18 mouse cellular contexts compared by ENCODE assay signal in the genomic region with DNA sequence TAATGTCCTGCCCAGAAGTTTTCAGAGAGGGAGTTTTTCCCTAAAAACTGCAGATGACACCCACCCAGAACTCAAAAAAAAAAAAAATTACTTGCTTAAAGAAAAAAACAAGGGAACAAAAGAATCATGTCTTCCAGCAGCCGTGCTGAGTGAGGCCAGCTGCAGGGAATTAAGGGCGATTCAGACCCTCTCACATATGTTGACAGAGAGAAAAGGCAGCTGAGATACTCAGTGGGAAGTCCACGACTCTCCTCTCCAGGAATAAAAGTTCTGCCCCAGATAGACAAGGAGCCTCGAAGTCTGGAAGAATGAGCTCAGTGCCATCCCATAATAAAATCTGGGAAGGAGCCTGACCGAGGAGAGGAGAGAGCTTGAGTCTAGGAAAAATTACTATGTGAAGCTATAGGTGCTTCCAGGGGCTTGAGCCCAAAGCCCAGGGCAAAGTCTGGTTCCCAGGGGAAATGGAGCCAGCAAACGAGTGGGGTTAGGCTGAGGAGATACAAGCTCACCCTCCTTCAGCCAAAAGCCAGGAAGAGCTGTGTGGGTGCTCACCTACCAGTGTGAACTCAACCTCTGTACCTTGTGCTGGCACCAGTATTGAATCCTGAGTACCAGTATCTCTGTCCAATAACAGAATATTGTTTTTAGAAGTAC. TPM values are rescaled to one million over a fixed set of nuclear protein-coding genes. Genes with fewer than 3 reads are reported as not detected.
A peak's percentile ranks its signal among the peaks of the same experiment; 100 is the strongest.
DNase-seq lines count a peak whose midpoint lies in the region; ATAC-seq and TF ChIP-seq lines count a peak whose summit lies in the region.
"Had no signal": no experiment of that assay in that cellular context is flagged by ENCODE, and none has a peak within 500 bp of the region (broad histone marks: within the 10 kb centered on the region; RNA-seq: fewer than 3 reads in every experiment).

No protein-coding gene starts in this region.

- intact Hi-C loops in heart, postnatal 36 days (cut with DNase I), result no loop called here

- H3K4me2 ChIP-seq in intestine, embryonic 15.5 days (replicated peaks), result no peak overlapping the region
- no peak overlapping the region for H3K4me2 ChIP-seq in intestine, embryonic 16.5 days (ENCODE audit: low read depth, low read length)
- no peak overlapping the region for H3K4me2 ChIP-seq in lung, embryonic 16.5 days (ENCODE audit: low read depth, low read length)
- H3K4me2 ChIP-seq in embryonic facial prominence, embryonic 14.5 days (ENCODE audit: low read depth, low read length), result no peak overlapping the region
- H3K4me2 ChIP-seq: embryonic facial prominence, embryonic 13.5 days; forebrain, embryonic 12.5 days; limb, embryonic 15.5 days had no signal

- no peaks in the 10 kb centered on the region for H3K27me3 ChIP-seq in intestine, embryonic 15.5 days (replicated peaks)
- no peaks in the 10 kb centered on the region for H3K27me3 ChIP-seq in intestine, embryonic 16.5 days (replicated peaks; ENCODE audit: control insufficient read depth, insufficient read depth, low read length)
- no peaks in the 10 kb centered on the region for H3K27me3 ChIP-seq in lung, embryonic 16.5 days (ENCODE audit: control insufficient read depth, insufficient read depth, low read depth, low read length)
- H3K27me3 ChIP-seq in embryonic facial prominence, embryonic 14.5 days (replicated peaks; ENCODE audit: control insufficient read depth, insufficient read depth, low read length), result no peaks in the 10 kb centered on the region
- H3K27me3 ChIP-seq: embryonic facial prominence, embryonic 13.5 days; forebrain, embryonic 12.5 days; limb, embryonic 15.5 days had no signal

- H3K4me3 ChIP-seq in intestine, embryonic 15.5 days (replicated peaks), result no peak overlapping the region
- H3K4me3 ChIP-seq in intestine, embryonic 16.5 days (ENCODE audit: low read length), result no peak overlapping the region
- H3K4me3 ChIP-seq in lung, embryonic 16.5 days (ENCODE audit: low read length), result no peak overlapping the region
- H3K4me3 ChIP-seq in lung, adult 2 months (replicated peaks; ENCODE audit: extremely low read depth, low read depth, low read length), result no peak overlapping the region
- no peak overlapping the region for H3K4me3 ChIP-seq in embryonic facial prominence, embryonic 14.5 days (ENCODE audit: low read depth, low read length)
- H3K4me3 ChIP-seq: embryonic facial prominence, embryonic 13.5 days; forebrain, embryonic 12.5 days; limb, embryonic 15.5 days had no signal

- no peaks in the 10 kb centered on the region for H3K4me1 ChIP-seq in intestine, embryonic 15.5 days (replicated peaks)
- H3K4me1 ChIP-seq in intestine, embryonic 16.5 days (ENCODE audit: control insufficient read depth, insufficient read depth, low read length), result no peaks in the 10 kb centered on the region
- H3K4me1 ChIP-seq in lung, embryonic 16.5 days (replicated peaks; ENCODE audit: control insufficient read depth, insufficient read depth, low read length), result no peaks in the 10 kb centered on the region
- H3K4me1 ChIP-seq in lung, adult 2 months (ENCODE audit: control insufficient read depth, insufficient read depth, low read length), result no peaks in the 10 kb centered on the region
- 0 out of 2 replicates have a peak, but pooled peaks cover 3% of the 10 kb centered on the region for H3K4me1 ChIP-seq in embryonic facial prominence, embryonic 14.5 days (ENCODE audit: control insufficient read depth, insufficient read depth, low read length)
- H3K4me1 ChIP-seq: limb, embryonic 15.5 days had no signal

- DNase-seq in heart, adult 11 months, result peak; percentile 66
- DNase-seq in heart, postnatal 36 days, result no peak
- no peak for DNase-seq in lung, adult 2 months
- peak; percentile 80 for DNase-seq in embryonic facial prominence, embryonic 14.5 days (ENCODE audit: low spot score)
- DNase-seq in gastrocnemius, adult 18-20 months (ENCODE audit: low spot score), result no peak
- DNase-seq: adrenal gland, postnatal 14 days had no signal

- no peak for TF ChIP-seq CTCF in lung, adult 2 months (IDR thresholded peaks at IDR 0.05; ENCODE audit: insufficient read depth, low read length)

- 24% methylated on average over 6 of the region's 6 CpGs for WGBS in intestine, embryonic 15.5 days
- WGBS in intestine, embryonic 16.5 days, result 26% methylated on average over 6 of the region's 6 CpGs
- 20% methylated on average over 6 of the region's 6 CpGs for WGBS in lung, embryonic 16.5 days
- WGBS in lung, adult 2 months, result 33% methylated on average over 6 of the region's 6 CpGs
- 18% methylated on average over 6 of the region's 6 CpGs for whole genome bisulfite sequencing in embryonic facial prominence, embryonic 14.5 days

- 0 out of 2 replicates have a peak overlapping the region, but pooled peaks have one; percentile 17 for H3K27ac ChIP-seq in intestine, embryonic 15.5 days
- H3K27ac ChIP-seq in intestine, embryonic 16.5 days (ENCODE audit: low read length), result no peak overlapping the region
- H3K27ac ChIP-seq in lung, embryonic 16.5 days (ENCODE audit: low read length), result peak overlapping the region; percentile 67
- H3K27ac ChIP-seq in embryonic facial prominence, embryonic 14.5 days (replicated peaks; ENCODE audit: low read depth, low read length), result no peak overlapping the region
- H3K27ac ChIP-seq: embryonic facial prominence, embryonic 13.5 days; forebrain, embryonic 12.5 days; limb, embryonic 15.5 days had no signal

- no peak overlapping the region for H3K9ac ChIP-seq in intestine, embryonic 15.5 days
- H3K9ac ChIP-seq in intestine, embryonic 16.5 days (ENCODE audit: low read depth, low read length), result no peak overlapping the region
- no peak overlapping the region for H3K9ac ChIP-seq in lung, embryonic 16.5 days (ENCODE audit: low read length)
- no peak overlapping the region for H3K9ac ChIP-seq in embryonic facial prominence, embryonic 14.5 days (ENCODE audit: low read depth, low read length)
- H3K9ac ChIP-seq: embryonic facial prominence, embryonic 13.5 days; forebrain, embryonic 12.5 days; limb, embryonic 15.5 days had no signal

- TF ChIP-seq POLR2A in lung, adult 2 months (IDR thresholded peaks at IDR 0.05; ENCODE audit: borderline replicate concordance, extremely low read depth, low read depth, low read length), result no peak

- H3K9me3 ChIP-seq in intestine, embryonic 15.5 days, result no peaks in the 10 kb centered on the region
- no peaks in the 10 kb centered on the region for H3K9me3 ChIP-seq in intestine, embryonic 16.5 days (ENCODE audit: control insufficient read depth, low read length)
- no peaks in the 10 kb centered on the region for H3K9me3 ChIP-seq in lung, embryonic 16.5 days (ENCODE audit: control insufficient read depth, low read length)
- H3K9me3 ChIP-seq in embryonic facial prominence, embryonic 14.5 days (ENCODE audit: control insufficient read depth, low read length), result no peaks in the 10 kb centered on the region
- H3K9me3 ChIP-seq: embryonic facial prominence, embryonic 13.5 days; forebrain, embryonic 12.5 days; limb, embryonic 15.5 days had no signal

- ATAC-seq in intestine, embryonic 15.5 days, result no peak
- no peak for ATAC-seq in intestine, embryonic 16.5 days
- ATAC-seq in lung, embryonic 16.5 days (ENCODE audit: low read depth), result peak; percentile 82
- ATAC-seq in embryonic facial prominence, embryonic 14.5 days (ENCODE audit: low read depth), result peak; percentile 55; the same call in 1 of the 2 replicates
- ATAC-seq: midbrain, embryonic 16.5 days had no signal

- H3K36me3 ChIP-seq in intestine, embryonic 15.5 days, result no peaks in the 10 kb centered on the region
- no peaks in the 10 kb centered on the region for H3K36me3 ChIP-seq in intestine, embryonic 16.5 days (ENCODE audit: control insufficient read depth, insufficient read depth, low read length)
- H3K36me3 ChIP-seq in lung, embryonic 16.5 days (ENCODE audit: control insufficient read depth, insufficient read depth, low read length), result no peaks in the 10 kb centered on the region
- H3K36me3 ChIP-seq in embryonic facial prominence, embryonic 14.5 days (ENCODE audit: control insufficient read depth, insufficient read depth, low read length), result no peaks in the 10 kb centered on the region
- H3K36me3 ChIP-seq: embryonic facial prominence, embryonic 13.5 days; forebrain, embryonic 12.5 days; limb, embryonic 15.5 days had no signal

RNA-seq across cellular contexts. Expression of a gene that starts 27.1 kb away (rescaled TPM):
- under 1 TPM in 1 of 2 experiments, not detected in 1; 0.14 TPM for total RNA-seq in heart, postnatal 36 days (2021)
- polyA plus RNA-seq in intestine, embryonic 15.5 days (2015; fragmentation: Nextera tagmentation; extraction: Ambion mirVana), result not detected in 2 replicates
- not detected in 2 replicates for polyA plus RNA-seq in intestine, embryonic 16.5 days (2015; fragmentation: Nextera tagmentation; extraction: Ambion mirVana)
- polyA plus RNA-seq in lung, embryonic 16.5 days (2015; fragmentation: Nextera tagmentation; extraction: Ambion mirVana), result 0.09 TPM in 1 of 2 replicates, not detected in the other
- not detected in 2 replicates for polyA plus RNA-seq in lung, adult 2 months (2012; rRNA removed)
- 0.16 and 0.42 TPM in 2 replicates for polyA plus RNA-seq in embryonic facial prominence, embryonic 14.5 days (2014; fragmentation: Nextera tagmentation; extraction: Ambion mirVana)
- under 1 TPM; 0.33 to 0.37 TPM for total RNA-seq in gastrocnemius, adult 18-20 months (2021)
- total RNA-seq: adrenal gland, postnatal 14 days; common myeloid progenitor, adult 5-6 weeks; hematopoietic stem cell, adult 5-6 weeks; megakaryocyte, adult 5-6 weeks had no signal
- polyA plus RNA-seq: C2C12; embryonic facial prominence, embryonic 13.5 days; liver, embryonic 16.5 days had no signal

Comparison
In these comparisons a context has a peak if more than half of its experiments do, and no peak if none do; other contexts are left out.
1. DNase-seq: peak in heart, adult 11 months (single experiment) and embryonic facial prominence, embryonic 14.5 days (single experiment); none in heart, postnatal 36 days (0 of 2), lung, adult 2 months (single experiment) and gastrocnemius, adult 18-20 months (single experiment).
2. H3K27ac ChIP-seq: peak in intestine, embryonic 15.5 days (single experiment) and lung, embryonic 16.5 days (single experiment); none in intestine, embryonic 16.5 days (single experiment) and embryonic facial prominence, embryonic 14.5 days (single experiment).
3. ATAC-seq: peak in lung, embryonic 16.5 days (single experiment) and embryonic facial prominence, embryonic 14.5 days (single experiment); none in intestine, embryonic 15.5 days (single experiment) and intestine, embryonic 16.5 days (single experiment).